Mouse (Mus musculus) G1E (cell line): Measurements from ENCODE around the gene Cep152.

Experiments used
- CTCF ChIP-seq: IDR thresholded peaks from 2 replicates; pipeline ENCODE4 v1.5.1; 2012; ENCODE audit warnings: low read depth, low read length, inconsistent platforms, mixed read lengths
- GATA1 ChIP-seq: IDR thresholded peaks from 2 replicates; pipeline ENCODE4 v1.6.1; 2012; ENCODE audit warnings: borderline replicate concordance, low read length, inconsistent platforms, mixed read lengths
- GATA2 ChIP-seq: IDR thresholded peaks from 2 replicates; pipeline ENCODE4 v1.6.1; 2012; ENCODE audit warnings: low read depth, low read length, inconsistent platforms, borderline replicate concordance
- POLR2AphosphoS5 ChIP-seq: IDR thresholded peaks from 2 replicates; pipeline ENCODE4 v1.6.1; 2012; ENCODE audit warnings: low read depth, low read length, inconsistent platforms; ENCODE audit not compliant: insufficient replicate concordance
- TAL1 ChIP-seq: conservative IDR thresholded peaks from 2 replicates; pipeline ENCODE4 v1.6.1; 2012; ENCODE audit warnings: low read depth, low read length, inconsistent platforms, mixed read lengths

GRCm38 (mm10) chr2:125516594-125516993, 108.3 kb downstream of the Cep152 start:
- TF ChIP-seq CTCF (no peak), POLR2AphosphoS5 (no peak), GATA1 (no peak), TAL1 (peak; percentile 63), GATA2 (no peak)
